Mouse (Mus musculus): ENCODE data around the gene Nck1. TPM values are rescaled to one million over a fixed set of nuclear protein-coding genes. Genes with fewer than 3 reads are reported as not detected.

The Nck1 gene
- polyA plus RNA-seq, 1 experiment from 2014 or later: 61.9 TPM

- peak; percentile 93 for ATAC-seq (ENCODE audit: low FRiP score)
- no peaks in the 10 kb centered on the region for H3K9me3 ChIP-seq (replicated peaks)
- peak overlapping the region; percentile 53 for H3K4me3 ChIP-seq (replicated peaks)
- peak overlapping the region; percentile 79 for H3K27ac ChIP-seq (replicated peaks)
- WGBS: under 1% methylated on average over 32 of the region's 32 CpGs
- peak overlapping the region; percentile 88 for H3K4me2 ChIP-seq
- H3K27me3 ChIP-seq (replicated peaks): 0 out of 2 replicates have a peak, but pooled peaks cover 3% of the 10 kb centered on the region
- H3K36me3 ChIP-seq: no peaks in the 10 kb centered on the region
- H3K4me1 ChIP-seq: peaks cover 9% of the 10 kb centered on the region; the same call in 1 of the 2 replicates
- peak overlapping the region; percentile 48 for H3K9ac ChIP-seq (replicated peaks)
Observed at GRCm38 (mm10) chr9:100446059-100446686, 99.8 kb downstream of the Nck1 start.

Other genes starting within 250 kb of the Nck1 start
- 0.52 and 1.7 TPM in 2 replicates for gene Il20rb, start 59.3 kb downstream of the Nck1 start, polyA plus RNA-seq (2015; fragmentation: Nextera tagmentation; extraction: Ambion mirVana)
- 23.8 and 27.3 TPM in 2 replicates for gene Slc35g2, start 25.0 kb upstream of the Nck1 start, polyA plus RNA-seq (2015; fragmentation: Nextera tagmentation; extraction: Ambion mirVana)
- 26.4 and 28.1 TPM in 2 replicates for gene Stag1, start 51.7 kb upstream of the Nck1 start, polyA plus RNA-seq (2015; fragmentation: Nextera tagmentation; extraction: Ambion mirVana)